Mouse (Mus musculus) layer of hippocampus, adult 9-11 months (tissue): ENCODE data around the gene Psmd3.
A peak's percentile ranks its signal among the peaks of the same experiment; 100 is the strongest.
"Not testable (repeated sequence)": the region's sequence is repeated elsewhere in the genome, so short reads cannot be mapped to it uniquely, and the experiment has no call there.

ENCODE experiments used
- DNase-seq: peaks from one replicate; pipeline ENCODE4 v3.0.0; 2022

Psmd3 gene

DNA sequence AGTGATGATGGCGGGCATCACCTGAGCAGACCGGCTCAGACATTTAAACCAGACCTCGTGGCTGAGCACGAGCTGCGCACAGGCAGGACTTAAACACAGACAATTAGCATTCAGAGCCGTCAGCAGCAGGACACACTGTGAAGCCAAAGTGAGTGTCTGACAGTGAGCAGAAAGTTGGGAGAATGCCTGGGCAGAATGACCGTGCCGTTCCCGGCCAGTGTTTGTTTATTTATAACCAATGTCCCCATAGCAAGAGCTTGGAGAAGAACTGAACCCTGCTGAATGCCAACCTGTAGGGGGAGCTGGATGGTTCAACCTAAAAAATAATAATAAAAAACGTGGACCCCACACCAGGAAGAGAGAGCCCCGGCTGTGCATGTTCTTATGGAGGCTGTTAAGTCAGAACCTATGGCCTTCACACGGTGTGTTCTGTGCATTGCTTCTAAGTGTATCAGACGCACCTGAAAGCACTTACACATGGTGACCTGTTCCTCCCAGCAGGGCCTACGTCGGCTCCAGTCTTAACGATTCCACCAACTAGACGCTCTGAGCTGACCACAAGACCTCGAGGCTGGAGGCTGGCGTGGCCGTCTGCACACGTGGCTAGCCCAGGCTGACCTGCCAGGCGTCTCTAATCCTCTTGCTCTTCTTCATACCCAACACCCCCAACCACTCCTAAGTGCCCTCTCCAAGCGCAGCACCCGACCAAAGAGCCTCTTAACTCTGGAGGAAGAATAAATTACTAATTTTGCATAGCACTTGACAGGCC lies 39.3 kb downstream of the Psmd3 start:
- DNase-seq: peak; percentile 76

DNA sequence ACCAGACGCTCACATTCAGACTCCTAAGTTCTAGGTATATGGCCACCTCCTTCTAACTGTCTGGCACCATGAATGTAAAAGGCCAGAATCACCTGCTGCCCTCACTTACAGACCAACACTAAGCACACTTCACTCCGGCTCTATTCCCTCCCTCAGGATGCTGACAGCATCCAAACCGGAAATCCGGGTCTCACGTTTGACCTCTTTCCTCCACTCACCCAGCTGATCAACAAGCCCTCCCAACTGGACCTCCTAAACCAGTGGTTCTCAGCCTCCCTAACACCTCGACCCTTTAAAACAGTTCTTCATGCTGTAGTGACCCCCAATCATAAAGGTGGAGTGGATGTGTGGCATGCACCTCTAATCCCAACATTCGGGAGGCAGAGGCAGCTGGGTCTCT lies 40.7 kb downstream of the Psmd3 start:
- DNase-seq: no peak

DNA sequence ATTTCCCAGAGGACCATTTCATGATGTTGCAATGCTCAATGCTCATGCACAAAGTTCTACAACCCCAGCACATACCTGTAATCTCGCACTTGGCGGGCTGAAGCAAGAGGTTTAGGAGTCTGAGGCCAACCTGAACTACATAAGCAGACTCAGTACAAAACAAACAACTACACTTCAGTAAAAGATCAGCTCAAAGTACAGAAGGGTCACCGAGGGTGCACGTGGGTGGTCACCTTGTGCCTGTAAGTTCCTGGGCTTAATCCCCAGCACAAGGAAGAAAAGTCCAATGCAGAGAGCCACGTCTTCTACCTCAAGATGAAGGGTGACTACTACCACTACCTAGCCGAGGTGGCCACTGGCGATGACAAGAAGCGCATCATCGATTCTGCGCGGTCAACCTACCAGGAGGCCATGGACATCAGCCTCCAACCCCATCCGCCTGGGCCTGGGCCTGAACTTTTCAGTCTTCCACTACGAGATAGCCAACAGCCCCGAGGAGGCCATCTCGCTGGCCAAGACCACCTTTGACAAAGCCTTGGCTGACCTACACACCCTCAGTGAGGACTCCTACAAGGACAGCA lies 43.7 kb downstream of the Psmd3 start:
- no peak for DNase-seq

DNA sequence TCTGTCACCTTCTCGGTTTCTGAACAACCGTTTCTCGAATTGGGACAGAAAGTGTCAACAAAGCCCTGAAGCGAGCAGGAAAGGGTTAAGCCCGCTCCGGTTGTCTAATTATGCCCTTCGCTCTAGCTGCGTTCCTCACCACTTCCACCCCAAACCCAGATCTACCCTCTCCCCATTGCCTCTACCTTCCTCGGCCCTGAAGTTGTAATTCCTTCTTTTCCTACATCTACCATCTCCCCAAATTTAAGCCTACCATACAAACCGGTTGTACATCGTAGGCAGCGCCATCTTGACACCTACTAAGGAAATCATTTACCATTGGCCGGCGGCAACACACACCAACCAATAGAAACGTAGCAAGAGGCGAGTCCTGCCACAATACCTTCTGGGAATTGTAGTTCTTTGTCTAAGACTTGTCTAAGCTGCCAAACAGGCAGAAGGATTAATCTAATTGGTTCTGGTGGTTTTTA lies 46.8 kb downstream of the Psmd3 start, which contains the start of gene Med24:
Med24 (minus strand) TSS at position 317 of the 470 bp plus-strand sequence.
- peak; percentile 95 for DNase-seq

DNA sequence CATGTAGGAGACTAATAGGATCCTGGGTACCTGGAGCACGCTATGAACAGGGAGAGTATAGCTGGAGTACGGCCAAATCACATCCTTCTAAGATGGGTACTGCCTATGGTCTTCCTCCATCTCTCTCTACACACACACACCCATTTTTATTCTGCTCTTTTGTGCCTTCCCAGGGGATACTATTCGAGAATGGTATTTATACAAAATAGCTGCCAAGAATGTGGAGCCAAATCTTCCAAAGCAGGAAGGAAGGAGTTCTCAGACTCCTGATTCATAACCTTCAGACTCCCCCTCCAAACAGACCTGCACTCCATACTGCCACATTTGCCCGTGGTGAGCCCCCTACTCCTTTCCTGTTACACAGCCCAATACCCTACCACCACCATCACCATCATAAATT lies 48.4 kb downstream of the Psmd3 start:
- no peak for DNase-seq

DNA sequence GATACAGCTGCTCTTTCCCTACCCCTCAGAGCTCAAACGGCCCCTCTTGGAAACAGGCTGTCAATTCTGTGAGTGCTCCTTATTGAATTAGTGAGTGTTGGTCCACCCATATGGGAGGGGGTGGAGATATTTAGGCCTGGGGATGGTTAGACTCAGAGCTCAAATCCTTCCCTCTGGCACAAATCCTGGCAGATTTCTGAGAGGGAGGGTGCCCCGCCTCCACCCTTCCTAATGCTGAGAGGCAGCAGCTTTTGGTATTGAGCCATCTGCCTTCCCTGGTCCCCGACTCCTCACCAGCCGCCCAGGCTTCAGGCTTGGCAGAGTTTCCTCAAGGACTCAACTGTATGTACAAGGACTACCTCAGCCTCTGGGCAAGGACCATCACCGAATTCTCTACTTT lies 48.8 kb downstream of the Psmd3 start:
- DNase-seq: peak; percentile 91

DNA sequence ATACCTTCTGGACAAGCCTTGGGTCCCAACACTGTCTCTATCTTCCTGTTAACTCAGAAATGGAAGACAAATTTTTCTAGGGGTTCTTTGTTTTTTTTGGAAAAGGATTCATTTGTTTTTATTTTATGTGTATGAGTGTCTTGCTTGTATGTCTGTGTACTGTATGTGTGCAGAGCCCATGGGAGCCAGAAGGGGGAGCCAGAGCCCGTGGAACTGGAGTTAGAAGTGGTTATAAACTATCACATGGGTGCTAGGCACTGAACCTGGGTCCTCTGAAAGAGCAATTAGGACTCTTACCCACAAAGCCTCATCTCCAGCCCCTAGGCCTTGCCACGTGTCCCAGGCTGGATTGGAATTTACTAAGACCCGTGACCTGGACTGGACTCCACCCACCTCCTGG lies 51.7 kb downstream of the Psmd3 start:
- no peak for DNase-seq

DNA sequence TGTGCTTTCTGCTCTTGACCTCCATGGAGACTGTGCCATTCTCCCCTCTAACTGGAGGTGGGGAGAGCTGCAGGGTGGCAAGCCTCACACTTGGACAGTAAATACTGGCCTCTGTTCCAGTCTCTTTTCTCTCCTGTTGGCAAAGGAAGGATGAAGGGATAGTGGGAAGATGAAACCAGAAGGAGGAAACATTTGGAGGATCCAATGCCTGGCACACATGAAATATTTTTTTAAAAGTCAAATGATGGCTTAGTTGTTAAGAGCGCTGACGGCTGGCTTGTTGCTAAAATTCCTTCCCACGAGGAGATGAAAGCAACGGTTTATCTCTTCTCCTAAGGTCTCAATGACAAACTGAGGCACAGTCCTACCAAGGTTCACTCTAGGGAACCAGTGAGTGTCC lies 52.8 kb downstream of the Psmd3 start:
- DNase-seq: peak; percentile 58

DNA sequence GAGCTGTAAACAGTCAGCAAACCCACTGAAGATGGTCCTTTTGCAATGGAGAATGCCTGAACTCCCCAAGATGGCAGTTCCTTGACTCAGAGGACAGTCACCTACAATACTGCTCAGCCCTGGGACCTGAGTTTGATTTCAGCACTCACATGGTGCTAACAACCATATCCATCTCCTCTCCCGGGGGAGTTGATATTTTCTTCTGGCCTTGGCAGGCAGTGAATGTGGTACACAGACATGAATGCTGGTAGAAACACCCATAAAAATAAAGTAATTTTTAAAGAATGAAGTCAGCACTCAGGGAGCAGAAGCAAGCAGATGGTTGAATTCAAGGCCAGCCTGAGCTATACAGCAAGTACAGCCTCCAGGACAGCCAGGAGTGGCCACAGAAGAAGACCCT lies 53.8 kb downstream of the Psmd3 start:
- DNase-seq: no peak

DNA sequence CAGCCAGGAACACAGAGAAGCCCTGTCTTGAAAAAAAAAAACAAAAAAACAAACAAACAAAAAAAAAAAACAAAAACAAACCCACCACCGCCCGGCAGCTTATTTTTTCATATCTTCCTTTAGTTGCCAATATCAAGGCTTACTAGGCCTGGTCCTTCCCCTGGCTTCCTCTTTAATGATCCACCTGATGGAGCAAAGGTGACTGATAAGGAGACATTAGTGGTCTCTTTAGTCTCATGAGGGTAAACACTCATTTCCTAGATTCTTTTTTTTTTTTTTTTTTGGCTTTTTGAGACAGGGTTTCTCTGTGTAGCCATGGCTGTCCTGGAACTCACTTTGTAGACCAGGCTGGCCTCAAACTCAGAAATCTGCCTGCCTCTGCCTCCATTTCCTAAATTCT lies 54.9 kb downstream of the Psmd3 start:
- not testable (repeated sequence) for DNase-seq

DNA sequence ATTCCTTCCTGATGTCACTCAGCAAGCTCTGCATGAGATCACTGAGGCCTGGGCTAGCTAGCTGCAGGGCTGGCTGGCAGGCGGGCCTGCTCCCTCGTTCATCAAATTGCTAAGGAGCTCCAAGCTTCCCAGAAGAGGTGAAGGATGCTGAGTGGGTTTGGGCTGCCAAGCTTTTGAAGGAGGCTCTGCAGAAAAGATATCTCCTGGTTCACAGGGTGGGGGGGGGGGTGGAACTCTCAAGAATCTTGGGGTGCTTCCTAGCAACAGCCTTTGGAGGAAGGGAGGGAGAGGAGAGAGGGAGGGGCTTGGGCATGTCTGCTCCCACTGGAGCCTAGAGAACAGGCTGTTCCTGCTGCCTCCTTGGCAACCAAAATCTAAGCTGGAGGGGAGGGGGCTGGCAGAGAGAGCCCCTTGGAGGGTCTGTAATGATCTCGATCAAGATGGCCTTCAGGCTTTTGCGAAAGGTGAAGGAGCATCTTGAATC lies 56.1 kb downstream of the Psmd3 start:
- DNase-seq: peak; percentile 69

DNA sequence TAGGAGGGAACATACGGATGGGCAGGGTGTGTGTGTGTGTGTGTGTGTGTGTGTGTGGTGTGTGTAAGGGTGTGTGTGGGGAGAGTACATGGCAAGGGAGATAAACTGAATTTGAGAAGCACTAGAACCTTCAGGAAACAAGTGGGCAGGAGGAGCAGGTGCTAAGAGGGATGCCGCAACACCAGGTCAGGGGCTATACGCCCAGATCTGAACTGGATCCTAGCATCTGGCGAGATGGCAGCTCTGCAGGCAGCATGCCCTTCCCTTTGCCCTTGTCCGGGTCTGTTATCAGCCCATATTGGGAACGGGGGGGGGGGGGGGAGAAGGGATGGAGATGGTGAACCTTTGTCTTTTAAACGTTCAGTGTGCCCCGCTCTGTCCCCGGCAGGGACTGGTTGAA lies 56.6 kb downstream of the Psmd3 start:
- no peak for DNase-seq

DNA sequence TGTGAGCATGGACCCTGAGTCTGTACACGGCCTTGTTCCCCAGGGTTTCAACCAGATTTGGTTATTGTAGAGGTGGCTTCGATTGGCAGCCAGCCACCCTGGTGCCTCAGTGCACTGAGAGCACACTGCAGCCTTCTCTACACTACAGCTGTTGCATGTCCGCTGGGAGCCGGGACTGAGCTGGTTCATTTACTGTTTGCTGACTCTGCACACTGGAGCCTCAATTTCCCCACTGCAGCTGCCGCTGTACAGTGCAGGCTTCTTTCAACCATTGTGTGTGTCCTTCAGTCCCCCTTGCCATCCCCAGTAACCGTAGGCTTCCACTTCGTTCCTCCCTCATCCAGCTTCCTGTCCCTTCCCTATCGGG lies 57.7 kb downstream of the Psmd3 start:
- DNase-seq: no peak

DNA sequence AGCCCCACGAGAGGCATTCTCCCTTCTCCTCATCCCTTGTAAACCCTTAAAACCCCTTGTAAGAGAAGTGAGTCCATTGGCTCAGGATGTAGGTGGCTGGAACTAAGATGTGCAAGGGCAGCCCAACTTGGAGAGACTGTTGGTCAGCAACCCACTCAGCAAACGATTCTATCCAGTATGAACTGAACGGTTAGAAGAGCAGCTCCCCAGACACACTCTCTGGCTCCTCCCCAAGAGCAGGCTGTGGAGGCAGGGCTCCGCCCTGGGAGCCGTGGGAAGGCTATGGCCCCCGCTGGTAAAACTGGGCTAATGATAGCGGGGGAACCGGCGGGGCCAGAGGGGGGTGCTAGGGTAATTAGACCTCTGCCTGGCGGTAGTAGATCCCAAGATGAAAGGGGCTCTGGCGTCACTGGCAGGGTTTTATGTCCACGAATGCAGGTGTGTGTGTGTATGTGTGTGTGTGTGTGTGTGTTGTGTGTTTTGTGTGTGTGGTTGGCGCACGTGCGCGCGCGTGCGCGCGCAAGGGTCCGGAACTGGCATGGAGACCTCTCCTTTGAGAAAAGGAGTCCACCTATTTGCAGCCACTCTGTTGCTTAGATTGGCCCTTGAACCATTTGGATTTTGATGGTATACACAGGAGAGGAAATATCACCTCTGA lies 58.2 kb downstream of the Psmd3 start, which contains the start of gene Thra:
Thra (plus strand) TSS at position 246 of the 658 bp plus-strand sequence.
- peak; percentile 76 for DNase-seq

DNA sequence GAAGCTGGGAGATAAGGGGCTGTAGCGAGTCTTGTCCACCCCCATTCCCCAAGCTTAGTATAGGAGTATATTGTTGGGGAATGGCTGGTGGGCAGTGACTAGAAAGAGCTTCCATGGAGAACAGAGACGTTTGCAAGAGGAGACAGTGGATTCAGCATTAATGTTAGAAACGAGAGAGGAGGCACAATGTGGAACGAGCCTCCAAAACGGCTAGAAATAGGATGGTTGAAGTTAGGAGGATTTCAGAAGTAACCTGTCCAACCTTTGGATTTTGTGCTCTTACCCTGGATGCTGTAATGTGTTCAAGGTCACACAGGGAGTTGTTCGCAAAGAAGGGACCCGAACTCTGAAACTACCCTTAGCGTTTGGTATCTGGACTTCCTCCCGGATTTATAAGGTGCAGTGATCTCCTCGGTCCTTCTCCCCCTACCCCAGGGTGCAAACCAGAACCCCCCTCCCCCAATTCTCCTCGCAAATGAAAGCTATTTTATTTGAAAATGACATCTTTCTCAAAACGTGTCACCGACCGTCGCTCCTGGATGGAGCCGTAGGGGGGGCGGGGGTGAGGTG lies 58.8 kb downstream of the Psmd3 start:
- DNase-seq: no peak

DNA sequence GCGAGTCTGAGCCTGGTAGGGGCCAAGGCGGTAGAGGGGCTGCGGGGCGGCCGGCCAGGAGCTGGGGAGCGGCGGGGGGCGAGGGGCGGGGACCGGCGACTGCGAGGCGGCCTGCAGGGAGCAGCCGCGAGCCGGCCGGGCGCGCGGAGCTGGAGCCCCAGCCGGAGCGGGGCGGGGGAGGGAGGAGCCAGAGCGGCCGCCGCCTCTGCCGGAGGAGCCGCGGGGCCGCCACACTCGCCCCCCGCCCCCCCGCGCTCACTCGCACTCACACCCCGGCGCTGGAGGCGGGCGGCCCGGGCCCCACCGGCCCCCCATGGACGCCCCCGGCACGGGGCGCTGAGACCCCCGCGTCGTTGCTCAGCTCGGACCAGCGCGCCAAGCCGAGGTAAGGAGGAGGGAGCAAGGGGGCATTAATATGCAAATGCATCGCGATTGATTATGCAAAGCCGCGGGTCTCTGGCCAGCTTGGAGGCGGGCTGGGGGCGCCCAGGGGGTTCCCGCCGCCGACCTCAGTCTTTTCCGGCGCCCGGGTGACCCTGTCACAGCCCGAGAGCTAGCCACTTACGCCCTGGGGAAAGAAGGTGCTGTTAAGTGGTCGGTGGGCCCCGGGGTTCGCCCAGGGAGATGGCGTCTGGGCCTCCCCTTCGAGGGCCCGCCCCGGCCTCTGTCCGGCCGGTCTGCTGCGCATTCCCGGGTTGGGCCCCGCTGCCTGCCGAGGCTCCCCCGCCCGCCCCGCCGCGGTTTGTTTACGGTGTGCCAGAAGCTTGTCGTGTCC lies 59.5 kb downstream of the Psmd3 start:
- DNase-seq: peak; percentile 77

DNA sequence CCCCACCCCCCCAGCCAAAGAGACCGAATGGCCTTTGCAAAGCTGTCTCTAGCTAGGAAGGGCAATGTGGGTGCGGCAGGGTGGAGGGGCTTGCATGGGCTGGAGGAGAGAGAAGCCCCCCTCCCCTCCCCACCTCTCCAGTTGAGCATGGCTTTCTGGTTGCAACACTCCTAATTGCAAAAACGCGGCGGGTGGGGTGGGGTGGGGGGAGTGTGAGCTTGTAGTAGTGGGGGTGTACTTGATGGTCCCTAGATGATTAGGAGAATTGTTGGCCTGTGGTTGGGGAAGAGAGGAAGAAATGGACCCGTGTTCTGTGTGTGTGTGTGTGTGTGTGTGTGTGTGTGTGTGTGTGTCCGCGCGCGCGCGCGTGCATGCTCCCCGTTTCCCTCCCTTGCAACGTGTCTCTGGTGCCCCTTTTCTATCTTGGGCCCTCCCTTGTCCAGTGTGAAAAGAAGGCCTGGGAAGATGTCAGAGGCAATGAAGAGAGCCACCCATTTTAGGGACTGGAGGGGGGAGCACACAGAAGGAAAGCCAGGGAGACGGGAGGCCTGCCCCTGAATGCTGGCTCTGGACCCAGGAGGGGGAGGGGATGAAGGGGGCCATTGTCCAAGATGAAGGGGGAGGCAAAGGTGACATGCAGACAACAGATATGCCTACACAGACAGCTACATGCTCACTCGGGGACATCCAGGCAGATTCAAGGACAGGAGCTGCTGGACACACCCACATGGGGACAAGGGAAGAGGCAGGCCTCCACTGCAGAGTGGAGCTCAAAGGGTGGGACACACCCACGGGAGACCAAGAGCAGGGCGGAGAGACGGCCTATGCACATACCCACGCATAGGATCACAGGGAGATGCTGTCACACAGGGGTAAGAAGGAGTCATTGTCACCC lies 60.3 kb downstream of the Psmd3 start:
- DNase-seq: peak; percentile 73

DNA sequence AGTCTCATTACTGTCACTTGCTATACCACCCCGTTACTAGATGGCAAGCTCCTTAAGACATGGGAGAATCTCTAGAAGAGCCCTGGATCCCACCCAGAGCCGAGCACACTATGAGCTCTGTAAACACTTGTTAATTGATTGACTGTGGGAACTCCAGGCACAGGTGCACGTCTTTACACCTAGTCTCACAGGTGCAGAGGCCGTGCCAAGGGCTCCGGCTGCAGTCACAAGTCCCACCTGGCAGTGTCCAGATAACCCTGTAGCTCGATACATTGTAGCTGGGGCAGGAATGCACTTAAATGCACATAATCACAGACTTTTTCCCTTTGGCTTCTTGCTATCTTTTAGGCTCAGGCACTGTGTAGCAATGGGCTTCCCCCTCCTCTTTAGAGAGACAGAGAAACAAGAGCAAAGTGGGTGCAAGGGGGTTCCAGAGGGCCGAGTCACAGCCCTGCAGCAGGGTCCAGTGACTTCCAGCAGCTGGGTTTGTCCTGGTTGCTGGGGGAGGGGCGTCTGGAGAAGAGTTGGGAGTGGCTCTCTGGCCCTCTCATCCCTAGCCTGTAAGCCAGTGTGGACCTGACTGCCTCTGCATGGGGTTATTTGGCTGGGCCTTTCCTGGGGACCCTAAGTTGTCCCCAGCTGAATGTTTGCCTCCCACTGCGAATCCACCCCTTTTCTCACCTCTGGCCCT lies 61.4 kb downstream of the Psmd3 start:
- DNase-seq: peak; percentile 71

DNA sequence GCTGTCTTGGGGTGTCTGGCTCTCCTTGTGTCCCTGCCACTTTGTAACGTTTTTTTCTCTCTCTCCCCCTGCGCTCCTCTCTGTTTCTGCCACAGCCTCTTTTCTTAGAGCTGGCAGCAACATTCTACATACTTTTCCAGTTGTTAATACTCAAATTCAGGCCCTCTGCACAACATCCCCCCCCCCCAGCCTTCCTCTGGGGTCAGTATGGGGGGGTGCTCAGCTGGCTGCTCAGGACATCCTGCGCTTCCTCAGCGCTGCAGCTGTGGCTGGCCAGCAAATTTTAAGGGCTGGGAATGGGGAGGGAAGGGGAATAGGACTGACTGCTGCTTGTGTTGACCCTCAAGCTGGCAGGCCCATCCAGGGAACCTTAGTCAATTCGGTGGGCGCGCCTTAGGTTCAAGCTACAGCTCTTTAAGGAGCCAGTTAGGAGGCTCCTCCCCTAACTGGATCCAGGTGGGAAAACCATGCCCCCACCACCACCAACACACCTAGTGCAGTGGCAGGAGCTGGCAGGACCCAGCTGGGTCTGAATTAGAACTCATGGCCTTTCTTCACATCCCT lies 62.2 kb downstream of the Psmd3 start:
- DNase-seq: no peak
